Mouse (Mus musculus): ENCODE measurements around the gene Agap1.

Agap1 gene

GRCm38 (mm10) chr1:89457126-89458031 is 2.8 kb downstream of the Agap1 start:
- WGBS: 72% methylated on average over 17 of the region's 17 CpGs

- WGBS: 76% methylated on average over 5 of the region's 5 CpGs
These were observed 7.3 kb downstream of the Agap1 start for GRCm38 (mm10) chr1:89461881-89462280.

GRCm38 (mm10) chr1:89463138-89463537 is 8.5 kb downstream of the Agap1 start:
- WGBS: 45% methylated on average over 8 of the region's 8 CpGs

- 29% methylated on average over 5 of the region's 5 CpGs for whole genome bisulfite sequencing
These were observed 10.9 kb downstream of the Agap1 start for GRCm38 (mm10) chr1:89465417-89466002.

GRCm38 (mm10) chr1:89467321-89468069 is 12.9 kb downstream of the Agap1 start:
- WGBS: 44% methylated on average over 6 of the region's 6 CpGs

GRCm38 (mm10) chr1:89468141-89468540 is 13.5 kb downstream of the Agap1 start:
- 85% methylated on average over 3 of the region's 3 CpGs for WGBS

- WGBS: 77% methylated on average over 4 of the region's 4 CpGs
These were observed 16.8 kb downstream of the Agap1 start for GRCm38 (mm10) chr1:89471430-89471829.

GRCm38 (mm10) chr1:89471891-89472290 is 17.3 kb downstream of the Agap1 start:
- 32% methylated on average over 9 of the region's 9 CpGs for WGBS

GRCm38 (mm10) chr1:89473946-89474345 is 19.3 kb downstream of the Agap1 start:
- 91% methylated on average over 5 of the region's 5 CpGs for WGBS

GRCm38 (mm10) chr1:89474853-89475252 is 20.2 kb downstream of the Agap1 start:
- WGBS: 73% methylated on average over 9 of the region's 9 CpGs

GRCm38 (mm10) chr1:89477033-89477432 is 22.4 kb downstream of the Agap1 start:
- 94% methylated on average over 5 of the region's 5 CpGs for WGBS

GRCm38 (mm10) chr1:89478571-89479460 is 24.2 kb downstream of the Agap1 start:
- WGBS: 47% methylated on average over 4 of the region's 4 CpGs

- 81% methylated on average over 9 of the region's 9 CpGs for WGBS
These were observed 26.5 kb downstream of the Agap1 start for GRCm38 (mm10) chr1:89481154-89481553.

- 67% methylated on average over 5 of the region's 5 CpGs for WGBS
These were observed 28.2 kb downstream of the Agap1 start for GRCm38 (mm10) chr1:89482812-89483211.

- 98% methylated on average over 6 of the region's 6 CpGs for WGBS
These were observed 32.3 kb downstream of the Agap1 start for GRCm38 (mm10) chr1:89486891-89487290.

GRCm38 (mm10) chr1:89489111-89489971 is 34.7 kb downstream of the Agap1 start:
- WGBS: 68% methylated on average over 17 of the region's 17 CpGs

- 87% methylated on average over 5 of the region's 5 CpGs for WGBS
These were observed 38.6 kb downstream of the Agap1 start for GRCm38 (mm10) chr1:89493177-89493576.

- 93% methylated on average over 1 of the region's 1 CpGs for WGBS
These were observed 40.2 kb downstream of the Agap1 start for GRCm38 (mm10) chr1:89494816-89495215.

- WGBS: 81% methylated on average over 7 of the region's 7 CpGs
These were observed 41.6 kb downstream of the Agap1 start for GRCm38 (mm10) chr1:89496204-89496603.

- WGBS: 64% methylated on average over 2 of the region's 2 CpGs
These were observed 46.3 kb downstream of the Agap1 start for GRCm38 (mm10) chr1:89500925-89501324.

Data from cerebral cortex, adult 2 months (tissue).